Mouse (Mus musculus) kidney, adult 2 months (tissue): Measurements from ENCODE around the gene Ceacam20.

Experiments
- CTCF ChIP-seq: fragments of 200-500 bp; conservative IDR thresholded peaks from 2 replicates; pipeline ENCODE4 v1.5.1; 2011; ENCODE audit warnings: low read depth, mild to moderate bottlenecking, control low read depth, low read length, moderate library complexity, mixed read lengths; ENCODE audit not compliant: insufficient read depth, insufficient read length
- POLR2A ChIP-seq: fragments of 200-500 bp; IDR thresholded peaks from one replicate; pipeline ENCODE4 v1.6.1; 2011; ENCODE audit warnings: low read depth, low read length, control low read depth

DNA sequence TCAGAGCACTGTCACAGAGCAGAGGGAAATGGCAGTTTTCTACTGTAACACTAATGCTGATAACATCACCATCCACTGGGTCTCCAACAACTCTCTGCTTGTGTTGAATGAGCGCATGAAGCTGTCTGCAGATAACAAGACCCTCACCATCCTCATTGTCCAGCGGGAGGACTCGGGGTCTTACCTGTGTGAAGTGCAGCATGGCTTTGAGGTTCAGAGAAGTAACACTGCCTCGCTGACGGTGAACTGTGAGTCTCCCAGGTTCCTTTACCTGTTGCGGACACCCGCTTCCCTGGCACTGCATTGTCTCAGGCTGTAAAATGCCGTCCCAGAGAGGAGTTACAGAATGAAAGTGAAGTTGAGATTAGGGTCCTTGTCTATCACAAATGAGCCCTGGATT is 5.0 kb downstream of the Ceacam20 start:
- TF ChIP-seq CTCF, result no peak
- TF ChIP-seq POLR2A, result no peak
